Mouse (Mus musculus) midbrain, embryonic 12.5 days (tissue): Measurements from ENCODE around the gene Fam117a. TPM values are rescaled to one million over a fixed set of nuclear protein-coding genes. Genes with fewer than 3 reads are reported as not detected.
A peak's percentile ranks its signal among the peaks of the same experiment; 100 is the strongest.
"Not testable (repeated sequence)": the region's sequence is repeated elsewhere in the genome, so short reads cannot be mapped to it uniquely, and the experiment has no call there.

Experiments used
- ATAC-seq: fragments of 200-750 bp; cut with Nextera tagmentation; 2 replicates; pipeline ENCODE4 v1.8.0; 2017; ENCODE audit warnings: low read depth, moderate TSS enrichment, moderate library complexity; ENCODE audit not compliant: low FRiP score
- H3K27ac ChIP-seq: fragments of 300-500 bp; sonication (generic); replicated peaks from 2 replicates; pipeline ENCODE4 v1.5.1; 2016; ENCODE audit warnings: mild to moderate bottlenecking
- H3K27me3 ChIP-seq: fragments of 300-500 bp; sonication (generic); 2 replicates; pipeline ENCODE4 v1.6.1; 2016; ENCODE audit warnings: mild to moderate bottlenecking
- H3K36me3 ChIP-seq: fragments of 300-500 bp; sonication (generic); 2 replicates; pipeline ENCODE4 v1.6.1; 2016
- H3K4me1 ChIP-seq: fragments of 300-500 bp; sonication (generic); 2 replicates; pipeline ENCODE4 v1.6.1; 2016
- H3K4me2 ChIP-seq: fragments of 300-500 bp; sonication (generic); replicated peaks from 2 replicates; pipeline ENCODE4 v1.6.1; 2016; ENCODE audit warnings: mild to moderate bottlenecking, moderate library complexity
- H3K4me3 ChIP-seq: fragments of 300-500 bp; sonication (generic); 2 replicates; pipeline ENCODE4 v1.5.1; 2016; ENCODE audit warnings: mild to moderate bottlenecking
- H3K9ac ChIP-seq: fragments of 300-500 bp; sonication (generic); replicated peaks from 2 replicates; pipeline ENCODE4 v1.6.1; 2016; ENCODE audit warnings: mild to moderate bottlenecking, moderate library complexity
- H3K9me3 ChIP-seq: fragments of 300-500 bp; sonication (generic); 2 replicates; pipeline ENCODE4 v1.6.1; 2016; ENCODE audit warnings: mild to moderate bottlenecking
- WGBS: fragments of 180-500 bp; shearing (Covaris S2); methylation state at CpG from one replicate; pipeline ENCODE4 v1.1.7; 2016; 5-methylcytosine and 5-hydroxymethylcytosine counted together
- polyA plus RNA-seq: library from polyadenylated mRNA; unstranded; fragments of >200 nt; fragmentation: Nextera tagmentation; extraction: Ambion mirVana; gene quantifications from 2 replicates; pipeline ENCODE4 v1.2.1, GENCODE M21; 2016

Gene Fam117a
- polyA plus RNA-seq, 1 experiment from 2014 or later, result 7.8 TPM

- H3K27ac ChIP-seq, result no peak overlapping the region
- H3K9me3 ChIP-seq, result no peaks in the 10 kb centered on the region
- no peaks in the 10 kb centered on the region for H3K36me3 ChIP-seq
- H3K4me1 ChIP-seq, result 0 out of 2 replicates have a peak, but pooled peaks cover 4% of the 10 kb centered on the region
- no peak overlapping the region for H3K9ac ChIP-seq
- 74% methylated on average over 13 of the region's 13 CpGs for WGBS
- no peak overlapping the region for H3K4me3 ChIP-seq
- H3K4me2 ChIP-seq, result no peak overlapping the region
- H3K27me3 ChIP-seq, result peaks cover 16% of the 10 kb centered on the region
- no peak for ATAC-seq
Measured at GRCm38 (mm10) chr11:95399520-95400020, 62.8 kb downstream of the Fam117a start.

DNA sequence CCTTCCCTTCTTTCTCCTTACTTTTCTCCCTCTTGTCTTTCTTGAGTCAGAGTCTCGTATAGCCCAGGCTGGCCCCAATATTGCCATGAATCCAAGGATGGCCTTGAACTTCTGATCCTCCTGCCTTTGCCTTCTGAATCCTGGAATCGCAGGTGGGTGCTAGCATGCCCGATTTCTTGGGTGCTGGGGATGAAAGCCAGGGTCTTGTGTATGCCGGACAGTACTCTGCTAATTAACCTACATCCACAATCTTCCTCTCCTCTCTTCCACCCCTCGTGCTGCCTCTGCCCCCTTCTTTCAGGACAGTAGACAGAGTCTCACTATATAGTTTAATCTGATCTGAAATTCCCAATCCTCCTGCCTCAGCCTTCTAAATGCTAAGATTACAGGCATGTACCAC, 64.8 kb downstream of the Fam117a start:
- H3K4me3 ChIP-seq, result no peak overlapping the region
- WGBS, result 93% methylated on average over 5 of the region's 5 CpGs
- no peak overlapping the region for H3K9ac ChIP-seq
- H3K4me1 ChIP-seq, result 0 out of 2 replicates have a peak, but pooled peaks cover 4% of the 10 kb centered on the region
- H3K9me3 ChIP-seq, result no peaks in the 10 kb centered on the region
- no peak overlapping the region for H3K27ac ChIP-seq
- peaks cover 12% of the 10 kb centered on the region; the same call in 1 of the 2 replicates for H3K27me3 ChIP-seq
- H3K4me2 ChIP-seq, result no peak overlapping the region
- H3K36me3 ChIP-seq, result no peaks in the 10 kb centered on the region
- ATAC-seq, result no peak

DNA sequence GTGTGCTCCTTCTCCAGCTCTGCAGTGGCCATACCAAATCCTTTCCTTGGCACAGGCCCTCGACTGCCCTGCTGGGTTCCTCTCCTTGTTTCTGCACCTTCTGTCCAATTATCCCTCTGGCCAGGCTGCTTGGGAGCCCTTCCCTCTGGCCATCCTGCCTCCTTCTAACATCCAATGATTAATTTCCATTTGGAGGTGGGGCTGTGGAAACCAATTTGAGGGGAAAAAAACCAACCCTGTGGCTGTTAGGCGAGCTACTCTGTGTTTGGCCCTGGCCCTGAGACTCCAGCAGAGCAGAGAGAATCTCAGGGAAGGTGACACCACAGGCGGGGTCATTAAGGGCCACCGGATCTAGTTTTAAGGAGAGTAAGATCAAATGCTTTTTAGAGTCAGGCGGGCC, 65.4 kb downstream of the Fam117a start:
- no peaks in the 10 kb centered on the region for H3K36me3 ChIP-seq
- peaks cover 11% of the 10 kb centered on the region; the same call in 1 of the 2 replicates for H3K27me3 ChIP-seq
- WGBS, result 27% methylated on average over 5 of the region's 5 CpGs
- no peaks in the 10 kb centered on the region for H3K9me3 ChIP-seq
- H3K9ac ChIP-seq, result no peak overlapping the region
- no peak overlapping the region for H3K4me3 ChIP-seq
- 0 out of 2 replicates have a peak, but pooled peaks cover 4% of the 10 kb centered on the region for H3K4me1 ChIP-seq
- no peak overlapping the region for H3K27ac ChIP-seq
- H3K4me2 ChIP-seq, result no peak overlapping the region
- no peak for ATAC-seq

DNA sequence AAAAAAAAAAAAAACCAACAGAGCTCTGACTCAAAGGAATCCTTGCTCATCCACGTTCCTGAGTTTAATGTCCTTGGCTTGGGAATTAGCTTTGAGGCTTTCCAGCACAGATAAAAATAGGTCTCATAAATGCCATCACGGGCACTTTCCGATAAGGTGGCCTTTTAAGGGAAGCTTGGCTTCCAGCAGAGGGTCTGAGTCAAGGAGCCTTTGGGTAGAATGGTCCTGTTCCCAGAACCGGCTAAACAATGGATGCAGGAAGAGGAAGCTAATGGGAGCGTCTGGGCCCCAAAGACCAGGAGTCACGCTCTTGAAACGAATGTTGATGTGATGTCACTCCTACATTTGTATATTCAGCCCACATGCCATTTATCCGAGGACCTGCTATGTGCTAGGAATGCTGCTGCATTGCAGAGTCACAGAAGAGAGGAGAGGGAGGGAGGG, 65.9 kb downstream of the Fam117a start:
- no peak for ATAC-seq
- H3K4me3 ChIP-seq, result no peak overlapping the region
- 0 out of 2 replicates have a peak, but pooled peaks cover 4% of the 10 kb centered on the region for H3K4me1 ChIP-seq
- WGBS, result 37% methylated on average over 8 of the region's 8 CpGs
- no peaks in the 10 kb centered on the region for H3K9me3 ChIP-seq
- no peak overlapping the region for H3K27ac ChIP-seq
- no peak overlapping the region for H3K4me2 ChIP-seq
- no peak overlapping the region for H3K9ac ChIP-seq
- H3K36me3 ChIP-seq, result no peaks in the 10 kb centered on the region
- peaks cover 11% of the 10 kb centered on the region; the same call in 1 of the 2 replicates for H3K27me3 ChIP-seq

- Histone ChIP-seq H3K27me3 (peaks cover 11% of the 10 kb centered on the region; the same call in 1 of the 2 replicates), H3K4me3 (no peak overlapping the region), H3K4me1 (0 out of 2 replicates have a peak, but pooled peaks cover 4% of the 10 kb centered on the region), H3K36me3 (no peaks in the 10 kb centered on the region), H3K4me2 (no peak overlapping the region), H3K9me3 (no peaks in the 10 kb centered on the region), H3K27ac (no peak overlapping the region), H3K9ac (no peak overlapping the region)
- no peak for ATAC-seq
- WGBS, result 66% methylated on average over 16 of the region's 16 CpGs
Measured at GRCm38 (mm10) chr11:95403382-95404340, 66.8 kb downstream of the Fam117a start.

DNA sequence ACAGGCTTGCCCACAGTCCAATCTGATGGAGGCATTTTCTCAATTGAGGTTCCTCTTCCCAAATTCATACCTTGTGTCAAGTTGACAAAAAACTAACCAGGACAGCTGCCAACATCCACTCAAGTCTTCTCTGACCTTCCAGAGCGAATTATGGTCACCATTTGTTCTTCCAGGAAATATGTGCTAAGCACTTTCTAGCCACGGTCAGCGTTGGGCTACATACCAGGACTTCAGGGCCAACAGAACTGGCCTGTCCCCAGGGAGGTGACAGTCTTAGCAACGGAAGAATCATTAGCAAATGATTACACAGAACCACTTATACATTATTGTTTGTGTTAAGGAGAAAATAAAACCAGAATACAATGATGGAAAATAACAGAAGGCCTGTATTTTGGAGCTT, 69.0 kb downstream of the Fam117a start:
- Histone ChIP-seq H3K4me3 (no peak overlapping the region), H3K27me3 (peaks cover 4% of the 10 kb centered on the region; the same call in 1 of the 2 replicates), H3K9ac (no peak overlapping the region), H3K36me3 (no peaks in the 10 kb centered on the region), H3K4me2 (no peak overlapping the region), H3K4me1 (0 out of 2 replicates have a peak, but pooled peaks cover 4% of the 10 kb centered on the region), H3K27ac (no peak overlapping the region), H3K9me3 (no peaks in the 10 kb centered on the region)
- no peak for ATAC-seq
- 83% methylated on average over 4 of the region's 4 CpGs for WGBS

GRCm38 (mm10) chr11:95406398-95406797, 69.6 kb downstream of the Fam117a start:
- not testable (repeated sequence) for H3K4me2 ChIP-seq

GRCm38 (mm10) chr11:95409450-95410112, 72.8 kb downstream of the Fam117a start:
- Histone ChIP-seq H3K9me3 (no peaks in the 10 kb centered on the region), H3K4me1 (no peaks in the 10 kb centered on the region), H3K36me3 (no peaks in the 10 kb centered on the region), H3K4me2 (no peak overlapping the region), H3K27me3 (peaks cover 6% of the 10 kb centered on the region; the same call in 1 of the 2 replicates), H3K4me3 (no peak overlapping the region), H3K27ac (no peak overlapping the region), H3K9ac (no peak overlapping the region)
- 88% methylated on average over 10 of the region's 10 CpGs for WGBS
- no peak for ATAC-seq

More at GRCm38 (mm10) chr11:95406398-95406797, 69.6 kb downstream of the Fam117a start:
- not testable (repeated sequence) for H3K9ac ChIP-seq, H3K4me1 ChIP-seq, H3K27me3 ChIP-seq, ATAC-seq, H3K27ac ChIP-seq, H3K9me3 ChIP-seq, H3K36me3 ChIP-seq, H3K4me3 ChIP-seq
- WGBS, result 92% methylated on average over 5 of the region's 5 CpGs

DNA sequence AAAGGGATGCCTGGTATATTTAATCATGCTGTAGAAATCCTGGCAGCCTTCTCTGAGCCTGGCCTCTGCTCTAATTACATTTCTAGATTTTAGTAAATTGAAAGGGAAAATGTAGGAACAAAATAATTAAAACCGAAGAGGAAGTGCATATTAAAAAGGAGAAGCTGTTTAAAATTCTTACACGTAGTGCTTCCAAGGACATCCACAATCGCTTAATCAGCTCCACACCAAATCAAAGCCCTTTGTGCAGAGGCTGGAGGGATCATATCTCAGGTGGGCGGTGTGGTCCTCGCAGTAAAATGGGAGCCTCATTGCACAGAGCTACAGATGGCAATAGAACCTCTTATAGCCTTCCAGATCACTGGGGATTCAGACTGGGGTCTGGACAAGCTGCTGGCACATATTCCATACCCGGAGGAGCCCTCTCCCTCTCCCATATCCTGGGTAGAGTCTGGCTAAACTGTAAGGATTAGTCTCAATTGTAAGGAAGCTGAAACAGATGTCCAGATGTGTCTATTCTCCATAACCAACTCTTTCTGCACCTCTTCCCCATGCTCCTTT, 74.7 kb downstream of the Fam117a start:
- 60% methylated on average over 6 of the region's 6 CpGs for WGBS
- Histone ChIP-seq H3K4me1 (peaks cover 14% of the 10 kb centered on the region), H3K9ac (no peak overlapping the region), H3K9me3 (no peaks in the 10 kb centered on the region), H3K27me3 (peaks cover 6% of the 10 kb centered on the region; the same call in 1 of the 2 replicates), H3K36me3 (no peaks in the 10 kb centered on the region), H3K27ac (0 out of 2 replicates have a peak overlapping the region, but pooled peaks have one; percentile 30), H3K4me2 (no peak overlapping the region), H3K4me3 (no peak overlapping the region)
- ATAC-seq, result no peak

- Histone ChIP-seq H3K27ac (no peak overlapping the region), H3K9me3 (no peaks in the 10 kb centered on the region), H3K4me3 (no peak overlapping the region), H3K4me1 (peaks cover 23% of the 10 kb centered on the region), H3K36me3 (no peaks in the 10 kb centered on the region), H3K4me2 (no peak overlapping the region), H3K9ac (no peak overlapping the region), H3K27me3 (peaks cover 6% of the 10 kb centered on the region; the same call in 1 of the 2 replicates)
- ATAC-seq, result no peak
- WGBS, result 92% methylated on average over 3 of the region's 3 CpGs
Measured at GRCm38 (mm10) chr11:95412615-95413014, 75.8 kb downstream of the Fam117a start.

GRCm38 (mm10) chr11:95413641-95414535, 77.1 kb downstream of the Fam117a start, which contains the start of gene Spop:
Spop (plus strand) TSS chr11:95414080.
- H3K27ac ChIP-seq, result peak within 1 kb of the TSS; percentile 96
- H3K4me2 ChIP-seq, result peak within 1 kb of the TSS; percentile 76
- 3% methylated on average over 49 of the region's 58 CpGs for WGBS

More at GRCm38 (mm10) chr11:95413641-95414535, 77.1 kb downstream of the Fam117a start, which contains the start of gene Spop:
- H3K36me3 ChIP-seq, result no peaks in the 10 kb centered on the region
- peaks cover 6% of the 10 kb centered on the region; the same call in 1 of the 2 replicates for H3K27me3 ChIP-seq
- peak within 1 kb of the TSS; percentile 72 for H3K9ac ChIP-seq
- no peaks in the 10 kb centered on the region for H3K9me3 ChIP-seq
- ATAC-seq, result peak; percentile 85
- peak within 1 kb of the TSS; percentile 64 for H3K4me3 ChIP-seq
- H3K4me1 ChIP-seq, result peaks cover 23% of the 10 kb centered on the region
